Mouse (Mus musculus): ENCODE data around the gene Cplx3. TPM values are rescaled to one million over a fixed set of nuclear protein-coding genes. Genes with fewer than 3 reads are reported as not detected.

Cplx3 gene
- polyA plus RNA-seq, 1 experiment from 2014 or later, result not detected

DNA sequence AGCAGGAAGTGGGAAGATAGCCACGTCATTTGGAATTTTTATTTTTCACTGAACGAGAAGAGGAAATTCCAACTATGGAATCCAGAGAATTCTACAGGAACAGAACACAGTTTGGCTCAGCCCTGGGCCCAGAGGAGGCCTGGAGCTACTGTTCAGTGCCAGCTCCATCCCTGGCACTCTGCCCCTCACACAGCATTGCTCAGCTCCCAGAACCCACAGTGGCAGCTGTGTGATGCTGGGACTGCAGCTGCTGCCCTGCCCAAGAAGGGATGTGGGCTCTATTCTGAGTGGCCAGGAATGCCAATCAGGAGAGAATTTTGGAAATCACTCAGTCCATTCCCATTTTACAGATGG lies 4.8 kb downstream of the Cplx3 start:
- ATAC-seq (ENCODE audit: insufficient number of reproducible peaks, low FRiP score, low TSS enrichment, low read depth) (no peak), DNase-seq (ENCODE audit: low spot score) (no peak)
- Histone ChIP-seq H3K4me1 (ENCODE audit: control insufficient read depth, insufficient read depth, low read length) (peaks cover 3% of the 10 kb centered on the region; the same call in 1 of the 2 replicates), H3K9me3 (ENCODE audit: control insufficient read depth, low read length) (no peaks in the 10 kb centered on the region), H3K9ac (ENCODE audit: low read length) (no peak overlapping the region), H3K36me3 (ENCODE audit: control insufficient read depth, insufficient read depth, low read length) (no peaks in the 10 kb centered on the region), H3K27me3 (ENCODE audit: control insufficient read depth, insufficient read depth, low read length) (no peaks in the 10 kb centered on the region), H3K4me2 (ENCODE audit: low read depth, severe bottlenecking) (no peak overlapping the region), H3K27ac (replicated peaks; ENCODE audit: low read depth, low read length) (no peak overlapping the region), H3K4me3 (ENCODE audit: low read depth, low read length) (no peak overlapping the region)
- WGBS, result 67% methylated on average over 2 of the region's 2 CpGs

DNA sequence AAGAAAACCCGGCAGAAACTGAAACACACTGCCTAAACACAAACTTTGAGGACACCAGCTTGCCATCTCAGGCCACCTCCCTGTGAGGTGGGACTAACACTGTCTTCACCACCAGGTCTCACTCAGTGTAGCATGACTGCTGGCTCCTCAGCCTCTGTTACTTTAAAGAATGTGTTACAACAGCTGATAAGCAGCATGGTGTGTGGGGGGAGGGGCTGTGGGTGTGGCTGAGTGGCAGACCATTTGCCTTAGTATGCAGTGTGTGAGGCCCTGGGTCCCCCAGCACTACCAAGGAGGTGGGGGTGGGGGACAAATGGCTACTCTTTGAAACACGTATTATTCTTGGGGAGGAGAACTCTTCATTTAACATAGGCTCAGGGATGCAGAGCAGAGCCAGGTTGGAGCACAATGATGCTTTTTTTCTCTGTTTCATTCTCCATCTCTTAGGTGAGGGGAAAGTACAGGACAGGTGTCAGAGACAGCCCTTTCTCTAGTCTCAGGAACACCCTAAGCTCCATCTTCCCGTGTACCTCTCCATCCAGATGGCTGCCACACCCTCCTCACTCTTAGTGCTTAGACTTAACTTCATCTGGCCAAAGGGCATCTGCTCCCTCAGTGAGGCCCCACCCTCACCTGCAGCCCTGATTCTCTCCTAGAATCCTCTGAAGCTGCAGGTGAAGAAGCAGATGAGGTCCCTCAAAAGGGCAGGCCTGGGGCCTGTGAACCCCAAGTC lies 5.3 kb downstream of the Cplx3 start:
- Histone ChIP-seq H3K4me1 (ENCODE audit: control insufficient read depth, insufficient read depth, low read length) (peaks cover 3% of the 10 kb centered on the region; the same call in 1 of the 2 replicates), H3K27ac (replicated peaks; ENCODE audit: low read depth, low read length) (no peak overlapping the region), H3K4me3 (ENCODE audit: low read depth, low read length) (no peak overlapping the region), H3K9ac (ENCODE audit: low read length) (no peak overlapping the region), H3K36me3 (ENCODE audit: control insufficient read depth, insufficient read depth, low read length) (no peaks in the 10 kb centered on the region), H3K9me3 (ENCODE audit: control insufficient read depth, low read length) (no peaks in the 10 kb centered on the region), H3K4me2 (ENCODE audit: low read depth, severe bottlenecking) (no peak overlapping the region), H3K27me3 (ENCODE audit: control insufficient read depth, insufficient read depth, low read length) (no peaks in the 10 kb centered on the region)
- DNase-seq (ENCODE audit: low spot score) (peak; percentile 38), ATAC-seq (ENCODE audit: insufficient number of reproducible peaks, low FRiP score, low TSS enrichment, low read depth) (no peak)
- WGBS, result 3% methylated on average over 3 of the region's 3 CpGs

DNA sequence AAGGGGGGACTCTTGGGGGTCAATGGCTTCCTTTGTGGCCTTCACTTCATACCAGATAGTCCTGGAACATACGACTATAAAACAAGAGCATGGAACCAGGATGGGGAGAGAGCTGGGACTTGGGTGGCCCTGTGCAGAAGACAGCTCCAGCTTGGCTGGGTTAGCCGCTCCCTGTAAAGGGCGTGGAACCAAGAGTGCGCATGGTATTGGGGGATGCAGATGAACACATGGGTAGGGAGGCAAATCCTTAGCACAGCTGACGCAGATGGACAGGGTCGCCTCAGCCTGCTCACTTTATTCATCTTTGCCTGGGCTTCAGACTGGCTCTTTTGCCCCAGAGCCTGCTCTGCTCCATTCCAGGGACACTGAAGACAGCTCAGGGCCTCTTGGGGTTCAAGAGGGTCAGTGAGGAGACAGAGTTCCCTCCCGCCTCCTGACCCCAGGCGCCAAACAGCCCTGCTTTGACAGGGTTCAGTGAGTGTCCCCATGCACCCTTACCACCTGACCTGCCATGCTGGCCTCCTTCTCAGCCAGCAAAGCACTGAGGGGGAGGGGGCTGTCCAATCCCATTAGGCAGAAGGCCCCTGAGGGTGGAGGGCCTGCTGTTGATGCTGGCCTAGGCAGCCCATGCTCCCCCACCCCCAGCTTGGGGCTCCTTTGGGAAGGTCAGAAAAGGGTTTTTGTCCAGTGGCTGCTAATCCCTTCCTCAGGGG lies 7.1 kb downstream of the Cplx3 start:
- H3K27me3 ChIP-seq (ENCODE audit: control insufficient read depth, insufficient read depth, low read length), result no peaks in the 10 kb centered on the region
- no peak overlapping the region for H3K4me2 ChIP-seq (ENCODE audit: low read depth, severe bottlenecking)
- peaks cover 3% of the 10 kb centered on the region; the same call in 1 of the 2 replicates for H3K4me1 ChIP-seq (ENCODE audit: control insufficient read depth, insufficient read depth, low read length)
- H3K9ac ChIP-seq (ENCODE audit: low read length), result no peak overlapping the region
- ATAC-seq (ENCODE audit: insufficient number of reproducible peaks, low FRiP score, low TSS enrichment, low read depth) (no peak), DNase-seq (ENCODE audit: low spot score) (no peak)
- no peak overlapping the region for H3K27ac ChIP-seq (replicated peaks; ENCODE audit: low read depth, low read length)
- H3K36me3 ChIP-seq (ENCODE audit: control insufficient read depth, insufficient read depth, low read length), result no peaks in the 10 kb centered on the region
- no peak overlapping the region for H3K4me3 ChIP-seq (ENCODE audit: low read depth, low read length)
- H3K9me3 ChIP-seq (ENCODE audit: control insufficient read depth, low read length), result no peaks in the 10 kb centered on the region
- 53% methylated on average over 8 of the region's 8 CpGs for WGBS

DNA sequence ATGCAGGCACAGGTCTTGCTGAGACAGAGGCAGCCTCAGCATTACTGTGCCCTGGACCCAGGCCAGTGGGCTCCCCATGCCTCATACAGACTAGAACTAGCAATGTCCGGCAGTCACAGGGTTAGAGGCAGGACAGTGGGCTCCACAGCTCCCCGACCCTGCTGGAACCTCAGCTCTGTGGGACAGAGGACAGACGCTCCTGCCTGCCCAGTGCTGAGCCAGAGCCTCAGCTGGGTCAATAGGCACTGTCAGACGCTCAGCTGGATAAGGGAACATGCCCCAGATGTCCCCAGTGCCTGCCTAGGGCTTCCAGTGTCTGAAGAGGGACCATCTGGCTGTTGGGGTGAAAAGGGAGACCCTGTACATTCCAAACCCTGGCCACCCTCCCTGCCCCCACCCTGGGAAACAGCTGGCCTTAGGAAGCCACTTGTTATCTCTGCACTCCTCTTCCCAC lies 8.1 kb downstream of the Cplx3 start:
- Histone ChIP-seq H3K27ac (replicated peaks; ENCODE audit: low read depth, low read length) (no peak overlapping the region), H3K27me3 (ENCODE audit: control insufficient read depth, insufficient read depth, low read length) (no peaks in the 10 kb centered on the region), H3K4me2 (ENCODE audit: low read depth, severe bottlenecking) (no peak overlapping the region), H3K4me3 (ENCODE audit: low read depth, low read length) (no peak overlapping the region), H3K36me3 (ENCODE audit: control insufficient read depth, insufficient read depth, low read length) (peaks cover 1% of the 10 kb centered on the region; the same call in 1 of the 2 replicates), H3K9ac (ENCODE audit: low read length) (no peak overlapping the region), H3K9me3 (ENCODE audit: control insufficient read depth, low read length) (no peaks in the 10 kb centered on the region), H3K4me1 (ENCODE audit: control insufficient read depth, insufficient read depth, low read length) (peaks cover 3% of the 10 kb centered on the region; the same call in 1 of the 2 replicates)
- WGBS, result 23% methylated on average over 4 of the region's 4 CpGs
- no peak for DNase-seq (ENCODE audit: low spot score)
- ATAC-seq (ENCODE audit: insufficient number of reproducible peaks, low FRiP score, low TSS enrichment, low read depth), result no peak

DNA sequence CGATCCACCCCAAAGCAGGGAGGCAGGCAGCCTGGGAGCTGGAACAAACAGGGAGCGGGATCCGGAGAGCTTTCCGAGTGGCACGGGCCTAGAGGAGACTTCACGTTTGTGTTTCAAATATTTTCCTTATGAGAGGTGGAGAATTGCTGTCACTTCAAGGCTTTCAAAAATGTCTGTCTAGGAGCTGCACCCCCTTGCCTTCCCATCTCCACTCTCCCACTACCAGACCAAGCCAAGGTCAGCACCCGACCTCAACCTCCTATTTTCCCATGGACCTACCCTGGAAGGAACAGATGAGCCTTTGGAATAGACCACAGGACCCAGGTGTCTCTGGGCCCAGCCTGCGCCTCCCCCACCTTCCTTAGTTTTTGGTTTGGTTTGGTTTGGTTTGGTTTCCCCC lies 8.8 kb downstream of the Cplx3 start:
- Histone ChIP-seq H3K36me3 (ENCODE audit: control insufficient read depth, insufficient read depth, low read length) (peaks cover 3% of the 10 kb centered on the region; the same call in 1 of the 2 replicates), H3K4me2 (ENCODE audit: low read depth, severe bottlenecking) (no peak overlapping the region), H3K9me3 (ENCODE audit: control insufficient read depth, low read length) (no peaks in the 10 kb centered on the region), H3K4me1 (ENCODE audit: control insufficient read depth, insufficient read depth, low read length) (peaks cover 3% of the 10 kb centered on the region; the same call in 1 of the 2 replicates), H3K9ac (ENCODE audit: low read length) (no peak overlapping the region), H3K27ac (replicated peaks; ENCODE audit: low read depth, low read length) (no peak overlapping the region), H3K4me3 (ENCODE audit: low read depth, low read length) (no peak overlapping the region), H3K27me3 (ENCODE audit: control insufficient read depth, insufficient read depth, low read length) (no peaks in the 10 kb centered on the region)
- 88% methylated on average over 8 of the region's 8 CpGs for WGBS
- no peak for DNase-seq (ENCODE audit: low spot score)
- no peak for ATAC-seq (ENCODE audit: insufficient number of reproducible peaks, low FRiP score, low TSS enrichment, low read depth)

DNA sequence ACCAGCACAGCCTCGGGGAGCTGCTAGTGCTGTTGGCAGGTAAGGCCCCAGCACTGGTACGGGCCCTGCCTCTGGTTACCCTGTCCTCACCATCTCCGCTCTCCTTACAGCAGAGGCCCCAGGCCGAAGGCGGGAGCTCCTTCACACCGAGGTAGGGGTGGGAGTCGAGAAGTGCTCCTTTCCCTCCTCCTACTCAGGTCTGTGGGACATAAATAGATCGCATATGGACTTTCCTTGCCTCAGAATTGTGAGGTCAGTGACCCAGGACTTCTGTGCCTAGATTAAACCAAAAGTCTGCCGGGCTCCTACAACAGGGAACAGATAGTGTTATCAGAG lies 11.9 kb downstream of the Cplx3 start:
- ATAC-seq (ENCODE audit: insufficient number of reproducible peaks, low FRiP score, low TSS enrichment, low read depth), result no peak
- H3K4me2 ChIP-seq (ENCODE audit: low read depth, severe bottlenecking), result no peak overlapping the region
- no peaks in the 10 kb centered on the region for H3K4me1 ChIP-seq (ENCODE audit: control insufficient read depth, insufficient read depth, low read length)
- no peak for DNase-seq (ENCODE audit: low spot score)
- H3K9ac ChIP-seq (ENCODE audit: low read length), result no peak overlapping the region
- no peaks in the 10 kb centered on the region for H3K9me3 ChIP-seq (ENCODE audit: control insufficient read depth, low read length)
- no peaks in the 10 kb centered on the region for H3K27me3 ChIP-seq (ENCODE audit: control insufficient read depth, insufficient read depth, low read length)
- H3K27ac ChIP-seq (replicated peaks; ENCODE audit: low read depth, low read length), result no peak overlapping the region
- H3K36me3 ChIP-seq (ENCODE audit: control insufficient read depth, insufficient read depth, low read length), result peaks cover 4% of the 10 kb centered on the region; the same call in 1 of the 2 replicates
- H3K4me3 ChIP-seq (ENCODE audit: low read depth, low read length), result no peak overlapping the region
- 75% methylated on average over 9 of the region's 9 CpGs for WGBS

DNA sequence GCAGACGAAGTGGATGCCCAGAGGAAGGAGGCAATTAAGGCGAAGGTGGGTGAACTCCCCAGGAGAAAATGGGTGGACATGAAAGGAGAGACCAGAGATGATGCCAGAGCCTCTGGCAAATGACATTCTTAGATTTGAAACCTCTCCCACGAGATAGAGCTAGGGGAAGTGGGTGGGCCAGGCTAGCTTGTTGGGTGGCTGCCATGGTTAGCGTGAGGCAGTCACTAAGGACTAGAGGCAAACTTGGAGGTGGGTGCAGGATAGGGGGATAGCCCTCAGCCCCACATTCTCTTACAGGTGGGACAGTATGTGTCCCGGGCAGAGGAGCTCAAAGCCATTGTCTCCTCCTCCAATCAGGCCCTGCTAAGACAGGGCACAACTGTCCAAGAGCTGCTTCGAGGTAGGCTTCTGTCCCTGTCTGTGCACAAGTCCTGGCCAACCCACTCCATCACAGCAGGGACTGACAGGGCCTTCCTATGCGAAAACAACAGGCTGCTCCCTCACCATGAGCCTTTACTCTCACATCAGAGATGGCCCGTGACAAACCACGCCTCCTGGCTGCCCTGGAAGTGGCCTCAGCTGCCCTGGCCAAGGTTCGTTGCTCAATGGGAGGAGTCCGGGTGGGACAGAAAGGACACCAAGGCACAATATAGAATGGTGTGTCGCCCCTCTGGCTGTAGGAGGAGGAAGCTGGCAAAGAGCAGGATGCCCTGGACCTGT lies 12.5 kb downstream of the Cplx3 start:
- H3K4me2 ChIP-seq (ENCODE audit: low read depth, severe bottlenecking), result no peak overlapping the region
- DNase-seq (ENCODE audit: low spot score) (no peak), ATAC-seq (ENCODE audit: insufficient number of reproducible peaks, low FRiP score, low TSS enrichment, low read depth) (no peak)
- no peak overlapping the region for H3K27ac ChIP-seq (replicated peaks; ENCODE audit: low read depth, low read length)
- H3K27me3 ChIP-seq (ENCODE audit: control insufficient read depth, insufficient read depth, low read length), result no peaks in the 10 kb centered on the region
- 57% methylated on average over 12 of the region's 12 CpGs for WGBS
- peaks cover 4% of the 10 kb centered on the region; the same call in 1 of the 2 replicates for H3K36me3 ChIP-seq (ENCODE audit: control insufficient read depth, insufficient read depth, low read length)
- H3K4me1 ChIP-seq (ENCODE audit: control insufficient read depth, insufficient read depth, low read length), result no peaks in the 10 kb centered on the region
- no peaks in the 10 kb centered on the region for H3K9me3 ChIP-seq (ENCODE audit: control insufficient read depth, low read length)
- no peak overlapping the region for H3K4me3 ChIP-seq (ENCODE audit: low read depth, low read length)
- no peak overlapping the region for H3K9ac ChIP-seq (ENCODE audit: low read length)

DNA sequence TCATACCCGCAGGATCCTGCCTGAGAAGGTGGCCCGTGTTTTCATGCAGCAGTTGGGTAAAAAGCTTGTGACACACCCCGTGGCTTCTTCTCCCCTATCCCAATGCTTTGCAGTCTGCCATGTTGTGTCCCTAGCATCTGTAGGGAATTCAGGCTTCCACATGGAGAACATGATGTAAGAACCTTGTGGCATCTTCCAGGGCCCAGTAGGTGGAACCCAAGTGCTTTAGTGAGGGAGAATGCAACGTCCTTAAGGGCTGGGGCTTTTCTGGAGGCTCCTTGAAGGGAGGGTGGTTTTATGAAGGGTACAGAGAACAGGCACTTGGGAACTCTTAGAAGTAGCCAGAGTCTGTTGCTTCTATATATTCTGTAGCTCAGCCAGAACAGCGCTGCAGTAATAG lies 15.4 kb downstream of the Cplx3 start:
- peaks cover 4% of the 10 kb centered on the region; the same call in 1 of the 2 replicates for H3K36me3 ChIP-seq (ENCODE audit: control insufficient read depth, insufficient read depth, low read length)
- no peak overlapping the region for H3K4me3 ChIP-seq (ENCODE audit: low read depth, low read length)
- ATAC-seq (ENCODE audit: insufficient number of reproducible peaks, low FRiP score, low TSS enrichment, low read depth) (no peak), DNase-seq (ENCODE audit: low spot score) (no peak)
- no peaks in the 10 kb centered on the region for H3K4me1 ChIP-seq (ENCODE audit: control insufficient read depth, insufficient read depth, low read length)
- no peak overlapping the region for H3K27ac ChIP-seq (replicated peaks; ENCODE audit: low read depth, low read length)
- H3K9ac ChIP-seq (ENCODE audit: low read length), result no peak overlapping the region
- no peaks in the 10 kb centered on the region for H3K9me3 ChIP-seq (ENCODE audit: control insufficient read depth, low read length)
- H3K27me3 ChIP-seq (ENCODE audit: control insufficient read depth, insufficient read depth, low read length), result no peaks in the 10 kb centered on the region
- 31% methylated on average over 5 of the region's 5 CpGs for WGBS
- H3K4me2 ChIP-seq (ENCODE audit: low read depth, severe bottlenecking), result no peak overlapping the region
